Mouse (Mus musculus) megakaryocyte-erythroid progenitor cell, adult 5-6 weeks (primary cell): Measurements from ENCODE around the gene Socs7. TPM values are rescaled to one million over a fixed set of nuclear protein-coding genes. Genes with fewer than 3 reads are reported as not detected.
A peak's percentile ranks its signal among the peaks of the same experiment; 100 is the strongest.
"Not testable (repeated sequence)": the region's sequence is repeated elsewhere in the genome, so short reads cannot be mapped to it uniquely, and the experiment has no call there.

Experiments used
- ATAC-seq: replicated peaks from 2 replicates; pipeline ENCODE4 v1.8.0; 2016; ENCODE audit warnings: mild to moderate bottlenecking, inconsistent platforms; ENCODE audit not compliant: severe bottlenecking, poor library complexity, low FRiP score, low TSS enrichment
- total RNA-seq, 2 experiments: library from RNA; stranded (forward) in 1 of 2; stranded (reverse) in 1 of 2; fragments of 200-1000, 215-1000 nt in 1 of 2; fragments of >200 nt in 1 of 2; fragmentation: Nextera tagmentation in 1 of 2; gene quantifications; 2 replicates each; pipeline ENCODE4 v1.2.3; 2014 to 2017

Socs7 gene
- total RNA-seq, 2 experiments from 2014 or later, result 9.0 to 15.8 TPM

- no peak for ATAC-seq
Measured at GRCm38 (mm10) chr11:97338302-97338976, 23.9 kb upstream of the Socs7 start.

GRCm38 (mm10) chr11:97338977-97339315 lies 23.4 kb upstream of the Socs7 start:
- no peak for ATAC-seq

GRCm38 (mm10) chr11:97343175-97343574 lies 19.2 kb upstream of the Socs7 start:
- ATAC-seq, result no peak

- ATAC-seq, result peak; percentile 53
Measured at GRCm38 (mm10) chr11:97343619-97344018, 18.7 kb upstream of the Socs7 start.

GRCm38 (mm10) chr11:97345446-97345845 lies 16.9 kb upstream of the Socs7 start:
- no peak for ATAC-seq

GRCm38 (mm10) chr11:97346383-97346782 lies 16.0 kb upstream of the Socs7 start:
- no peak for ATAC-seq

- ATAC-seq, result no peak
Measured at GRCm38 (mm10) chr11:97347291-97347690, 15.1 kb upstream of the Socs7 start.

GRCm38 (mm10) chr11:97350035-97350434 lies 12.3 kb upstream of the Socs7 start:
- ATAC-seq, result peak; percentile 59

- ATAC-seq, result no peak
Measured at GRCm38 (mm10) chr11:97352027-97352684, 10.2 kb upstream of the Socs7 start, which contains the start of gene Gpr179. Gene Gpr179 (minus strand): TSS chr11:97352077.

- ATAC-seq, result no peak
Measured at GRCm38 (mm10) chr11:97352935-97353597, 9.3 kb upstream of the Socs7 start.

GRCm38 (mm10) chr11:97354646-97355045 lies 7.7 kb upstream of the Socs7 start:
- no peak for ATAC-seq

- no peak for ATAC-seq
Measured at GRCm38 (mm10) chr11:97355247-97355646, 7.1 kb upstream of the Socs7 start.

- not testable (repeated sequence) for ATAC-seq
Measured at GRCm38 (mm10) chr11:97357663-97358062, 4.7 kb upstream of the Socs7 start.

GRCm38 (mm10) chr11:97362649-97362942 lies 245 bp downstream of the Socs7 start:
- ATAC-seq, result no peak

GRCm38 (mm10) chr11:97362943-97363643 lies 742 bp downstream of the Socs7 start:
- ATAC-seq, result 0 out of 2 replicates have a peak, but pooled peaks have one; percentile 9

GRCm38 (mm10) chr11:97363644-97363995 lies 1.3 kb downstream of the Socs7 start:
- ATAC-seq, result peak; percentile 32; the same call in 1 of the 2 replicates

- ATAC-seq, result no peak
Measured at GRCm38 (mm10) chr11:97365556-97365955, 3.2 kb downstream of the Socs7 start.

GRCm38 (mm10) chr11:97368501-97368900 lies 6.2 kb downstream of the Socs7 start:
- ATAC-seq, result no peak

- no peak for ATAC-seq
Measured at GRCm38 (mm10) chr11:97370329-97371091, 8.2 kb downstream of the Socs7 start.
